Mouse (Mus musculus): Measurements from ENCODE around the gene Synm. TPM values are rescaled to one million over a fixed set of nuclear protein-coding genes. Genes with fewer than 3 reads are reported as not detected.

Gene Synm
- polyA plus RNA-seq, 1 experiment, result 8.5 TPM

- TF ChIP-seq POLR2A (IDR thresholded peaks at IDR 0.05; ENCODE audit: control insufficient read depth, extremely low read depth, insufficient read depth, low read length, poor library complexity), result no peak
- no peak for TF ChIP-seq CTCF (IDR thresholded peaks at IDR 0.05; ENCODE audit: borderline replicate concordance, control insufficient read depth, extremely low read depth, insufficient read depth, low read length, poor library complexity)
- no peak overlapping the region for H3K27ac ChIP-seq (ENCODE audit: control insufficient read depth, insufficient read depth, low read length)
- no peak overlapping the region for H3K4me3 ChIP-seq (ENCODE audit: control insufficient read depth, insufficient read depth, low read length)
- no peaks in the 10 kb centered on the region for H3K27me3 ChIP-seq (ENCODE audit: control insufficient read depth, insufficient read depth, low read length)
- no peaks in the 10 kb centered on the region for H3K4me1 ChIP-seq (replicated peaks; ENCODE audit: control insufficient read depth, insufficient read depth, low read length)
- 94% methylated on average over 7 of the region's 7 CpGs for WGBS
- no peaks in the 10 kb centered on the region for H3K36me3 ChIP-seq (ENCODE audit: control insufficient read depth, insufficient read depth, low read length)
- no peak for DNase-seq
Measured at GRCm38 (mm10) chr7:67689793-67690192, 69.7 kb downstream of the Synm start.

- no peaks in the 10 kb centered on the region for H3K4me1 ChIP-seq (replicated peaks; ENCODE audit: control insufficient read depth, insufficient read depth, low read length)
- DNase-seq, result no peak
- H3K4me3 ChIP-seq (ENCODE audit: control insufficient read depth, insufficient read depth, low read length), result no peak overlapping the region
- H3K36me3 ChIP-seq (ENCODE audit: control insufficient read depth, insufficient read depth, low read length), result no peaks in the 10 kb centered on the region
- TF ChIP-seq CTCF (IDR thresholded peaks at IDR 0.05; ENCODE audit: borderline replicate concordance, control insufficient read depth, extremely low read depth, insufficient read depth, low read length, poor library complexity) (no peak), POLR2A (IDR thresholded peaks at IDR 0.05; ENCODE audit: control insufficient read depth, extremely low read depth, insufficient read depth, low read length, poor library complexity) (no peak)
- no peak overlapping the region for H3K27ac ChIP-seq (ENCODE audit: control insufficient read depth, insufficient read depth, low read length)
- no peaks in the 10 kb centered on the region for H3K27me3 ChIP-seq (ENCODE audit: control insufficient read depth, insufficient read depth, low read length)
- 81% methylated on average over 3 of the region's 3 CpGs for WGBS
Measured at GRCm38 (mm10) chr7:67688281-67688680, 71.3 kb downstream of the Synm start.

GRCm38 (mm10) chr7:67686545-67686944, 73.0 kb downstream of the Synm start:
- Histone ChIP-seq H3K27ac (ENCODE audit: control insufficient read depth, insufficient read depth, low read length) (no peak overlapping the region), H3K27me3 (ENCODE audit: control insufficient read depth, insufficient read depth, low read length) (no peaks in the 10 kb centered on the region), H3K36me3 (ENCODE audit: control insufficient read depth, insufficient read depth, low read length) (no peaks in the 10 kb centered on the region), H3K4me1 (replicated peaks; ENCODE audit: control insufficient read depth, insufficient read depth, low read length) (no peaks in the 10 kb centered on the region), H3K4me3 (ENCODE audit: control insufficient read depth, insufficient read depth, low read length) (no peak overlapping the region)
- DNase-seq, result no peak
- WGBS, result 94% methylated on average over 3 of the region's 3 CpGs
- TF ChIP-seq POLR2A (IDR thresholded peaks at IDR 0.05; ENCODE audit: control insufficient read depth, extremely low read depth, insufficient read depth, low read length, poor library complexity), result no peak
- no peak for TF ChIP-seq CTCF (IDR thresholded peaks at IDR 0.05; ENCODE audit: borderline replicate concordance, control insufficient read depth, extremely low read depth, insufficient read depth, low read length, poor library complexity)

GRCm38 (mm10) chr7:67683006-67683405, 76.5 kb downstream of the Synm start:
- no peak overlapping the region for H3K27ac ChIP-seq (ENCODE audit: control insufficient read depth, insufficient read depth, low read length)
- no peaks in the 10 kb centered on the region for H3K4me1 ChIP-seq (replicated peaks; ENCODE audit: control insufficient read depth, insufficient read depth, low read length)
- no peaks in the 10 kb centered on the region for H3K27me3 ChIP-seq (ENCODE audit: control insufficient read depth, insufficient read depth, low read length)
- 91% methylated on average over 16 of the region's 16 CpGs for WGBS
- H3K36me3 ChIP-seq (ENCODE audit: control insufficient read depth, insufficient read depth, low read length), result no peaks in the 10 kb centered on the region
- no peak for TF ChIP-seq CTCF (IDR thresholded peaks at IDR 0.05; ENCODE audit: borderline replicate concordance, control insufficient read depth, extremely low read depth, insufficient read depth, low read length, poor library complexity)
- no peak for TF ChIP-seq POLR2A (IDR thresholded peaks at IDR 0.05; ENCODE audit: control insufficient read depth, extremely low read depth, insufficient read depth, low read length, poor library complexity)
- no peak overlapping the region for H3K4me3 ChIP-seq (ENCODE audit: control insufficient read depth, insufficient read depth, low read length)
- DNase-seq, result no peak

- H3K27me3 ChIP-seq (ENCODE audit: control insufficient read depth, insufficient read depth, low read length), result no peaks in the 10 kb centered on the region
- 92% methylated on average over 9 of the region's 9 CpGs for WGBS
- no peak overlapping the region for H3K27ac ChIP-seq (ENCODE audit: control insufficient read depth, insufficient read depth, low read length)
- H3K36me3 ChIP-seq (ENCODE audit: control insufficient read depth, insufficient read depth, low read length), result no peaks in the 10 kb centered on the region
- no peak for DNase-seq
- H3K4me1 ChIP-seq (replicated peaks; ENCODE audit: control insufficient read depth, insufficient read depth, low read length), result no peaks in the 10 kb centered on the region
- H3K4me3 ChIP-seq (ENCODE audit: control insufficient read depth, insufficient read depth, low read length), result no peak overlapping the region
- TF ChIP-seq CTCF (IDR thresholded peaks at IDR 0.05; ENCODE audit: borderline replicate concordance, control insufficient read depth, extremely low read depth, insufficient read depth, low read length, poor library complexity) (no peak), POLR2A (IDR thresholded peaks at IDR 0.05; ENCODE audit: control insufficient read depth, extremely low read depth, insufficient read depth, low read length, poor library complexity) (no peak)
Measured at GRCm38 (mm10) chr7:67681078-67681477, 78.5 kb downstream of the Synm start.

Other genes starting within 250 kb of the Synm start
- gene Lrrc28, start 114.5 kb downstream of the Synm start, polyA plus RNA-seq (2012; rRNA removed), result 39.2 and 39.4 TPM in 2 replicates
- 2.9 and 4.5 TPM in 2 replicates for gene Ttc23, start 112.3 kb downstream of the Synm start, polyA plus RNA-seq (2012; rRNA removed)
- gene Igf1r, start 193.1 kb upstream of the Synm start, polyA plus RNA-seq (2012; rRNA removed), result 9.0 and 9.2 TPM in 2 replicates